Mouse (Mus musculus): ENCODE measurements at regions not wholly inside any gene's neighbourhood (a gene's known extent, or its start where the extent isn't known, plus 50 kb on each side); places are given as distances from the start of the nearest gene placed in this dataset.

- Histone ChIP-seq H3K36me3 (ENCODE audit: insufficient read depth, low read length) (no peaks in the 10 kb centered on the region), H3K9ac (ENCODE audit: low read depth, low read length) (no peak overlapping the region), H3K27me3 (ENCODE audit: insufficient read depth, low read length) (no peaks in the 10 kb centered on the region), H3K4me1 (replicated peaks; ENCODE audit: insufficient read depth, low read length) (no peaks in the 10 kb centered on the region), H3K4me2 (ENCODE audit: low read length) (no peak overlapping the region), H3K27ac (no peak overlapping the region), H3K4me3 (replicated peaks; ENCODE audit: low read depth, low read length) (no peak overlapping the region), H3K9me3 (replicated peaks; ENCODE audit: low read length) (no peaks in the 10 kb centered on the region)
- ATAC-seq (replicated peaks; ENCODE audit: low FRiP score, low read depth) (no peak), DNase-seq (ENCODE audit: low spot score) (no peak)
- 35% methylated on average over 4 of the region's 4 CpGs for WGBS
- no peak for TF ChIP-seq CTCF (IDR thresholded peaks at IDR 0.05; ENCODE audit: low read depth)
Measured at GRCm38 (mm10) chr7:72968193-72968592, 407.1 kb upstream of the Rgma start.

DNA sequence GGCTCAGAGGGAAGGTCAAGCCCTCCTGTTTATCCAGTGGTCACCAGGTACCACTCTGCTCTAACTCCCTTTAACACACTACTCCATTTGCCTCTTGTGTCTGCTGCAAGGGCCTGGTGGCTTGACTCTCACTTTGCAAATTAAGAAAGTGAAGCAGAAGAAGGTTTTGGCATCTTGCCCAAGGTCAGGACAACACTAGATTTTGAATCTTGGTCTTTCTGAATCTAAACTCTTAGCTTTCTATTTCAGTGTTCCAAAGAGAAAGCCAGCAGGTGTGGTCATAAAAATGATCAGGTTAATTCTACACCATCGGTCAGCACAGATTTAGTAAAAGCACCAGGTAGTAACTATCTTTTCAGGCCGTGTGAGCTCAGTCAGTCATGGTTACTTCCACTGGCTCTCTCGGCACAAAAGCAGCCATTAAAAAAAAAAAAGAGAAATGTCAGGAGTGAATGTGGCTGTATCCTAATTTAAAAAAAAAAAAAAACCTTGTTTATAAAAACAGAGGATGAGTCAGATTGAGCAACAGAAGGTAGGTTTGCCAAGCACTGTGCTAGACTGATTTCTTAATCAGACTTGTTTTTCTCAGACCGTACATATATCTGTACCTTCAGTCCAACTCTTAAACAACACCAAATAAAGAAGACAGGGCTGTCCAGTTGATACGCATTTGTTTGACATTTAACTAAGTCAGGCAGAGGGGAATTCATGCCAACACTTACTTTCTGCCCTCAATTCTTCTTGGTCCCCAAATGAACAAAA is 403.6 kb upstream of the Rgma start:
- ATAC-seq (replicated peaks; ENCODE audit: low FRiP score, low read depth): no peak
- H3K9me3 ChIP-seq (replicated peaks; ENCODE audit: low read length): no peaks in the 10 kb centered on the region
- no peak overlapping the region for H3K27ac ChIP-seq
- WGBS: 74% methylated on average over 5 of the region's 5 CpGs
- DNase-seq (ENCODE audit: low spot score): no peak
- H3K4me2 ChIP-seq (ENCODE audit: low read length): no peak overlapping the region
- TF ChIP-seq CTCF (IDR thresholded peaks at IDR 0.05; ENCODE audit: low read depth): no peak
- no peak overlapping the region for H3K4me3 ChIP-seq (replicated peaks; ENCODE audit: low read depth, low read length)
- no peaks in the 10 kb centered on the region for H3K36me3 ChIP-seq (ENCODE audit: insufficient read depth, low read length)
- no peak overlapping the region for H3K9ac ChIP-seq (ENCODE audit: low read depth, low read length)
- H3K27me3 ChIP-seq (ENCODE audit: insufficient read depth, low read length): no peaks in the 10 kb centered on the region
- H3K4me1 ChIP-seq (replicated peaks; ENCODE audit: insufficient read depth, low read length): no peaks in the 10 kb centered on the region

- no peak overlapping the region for H3K27ac ChIP-seq
- no peaks in the 10 kb centered on the region for H3K9me3 ChIP-seq (replicated peaks; ENCODE audit: low read length)
- TF ChIP-seq CTCF (IDR thresholded peaks at IDR 0.05; ENCODE audit: low read depth): no peak
- H3K4me3 ChIP-seq (replicated peaks; ENCODE audit: low read depth, low read length): no peak overlapping the region
- no peak overlapping the region for H3K9ac ChIP-seq (ENCODE audit: low read depth, low read length)
- no peaks in the 10 kb centered on the region for H3K36me3 ChIP-seq (ENCODE audit: insufficient read depth, low read length)
- no peak overlapping the region for H3K4me2 ChIP-seq (ENCODE audit: low read length)
- H3K27me3 ChIP-seq (ENCODE audit: insufficient read depth, low read length): no peaks in the 10 kb centered on the region
- WGBS: 62% methylated on average over 7 of the region's 7 CpGs
- ATAC-seq (replicated peaks; ENCODE audit: low FRiP score, low read depth) (no peak), DNase-seq (ENCODE audit: low spot score) (no peak)
- H3K4me1 ChIP-seq (replicated peaks; ENCODE audit: insufficient read depth, low read length): no peaks in the 10 kb centered on the region
Measured at GRCm38 (mm10) chr7:72972397-72972796, 402.9 kb upstream of the Rgma start.

DNA sequence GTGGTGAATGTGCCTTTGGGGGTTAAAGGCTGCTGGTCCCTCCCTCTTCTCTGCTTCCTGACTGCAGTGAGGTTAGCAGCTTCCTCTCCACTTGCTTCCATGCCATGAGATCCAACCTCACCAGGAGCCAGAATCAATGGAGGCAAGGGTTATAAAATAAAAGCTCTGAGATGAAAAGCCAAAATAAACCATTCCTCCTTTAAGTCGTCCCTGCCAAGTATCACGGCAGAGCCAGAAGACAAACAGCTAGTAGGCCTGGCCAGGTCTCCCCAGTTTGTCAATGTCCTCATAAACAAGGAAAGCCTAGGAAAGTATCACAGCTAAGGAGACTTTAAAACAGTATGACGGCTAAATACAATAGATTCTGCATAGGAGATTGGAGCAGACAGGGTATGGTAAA is 401.5 kb upstream of the Rgma start:
- TF ChIP-seq CTCF (IDR thresholded peaks at IDR 0.05; ENCODE audit: low read depth): no peak
- no peaks in the 10 kb centered on the region for H3K27me3 ChIP-seq (ENCODE audit: insufficient read depth, low read length)
- H3K9me3 ChIP-seq (replicated peaks; ENCODE audit: low read length): no peaks in the 10 kb centered on the region
- 54% methylated on average over 3 of the region's 3 CpGs for WGBS
- H3K4me3 ChIP-seq (replicated peaks; ENCODE audit: low read depth, low read length): no peak overlapping the region
- no peak overlapping the region for H3K4me2 ChIP-seq (ENCODE audit: low read length)
- DNase-seq (ENCODE audit: low spot score) (no peak), ATAC-seq (replicated peaks; ENCODE audit: low FRiP score, low read depth) (no peak)
- no peak overlapping the region for H3K9ac ChIP-seq (ENCODE audit: low read depth, low read length)
- H3K36me3 ChIP-seq (ENCODE audit: insufficient read depth, low read length): no peaks in the 10 kb centered on the region
- no peak overlapping the region for H3K27ac ChIP-seq
- H3K4me1 ChIP-seq (replicated peaks; ENCODE audit: insufficient read depth, low read length): no peaks in the 10 kb centered on the region

- H3K4me2 ChIP-seq (ENCODE audit: low read length): no peak overlapping the region
- H3K4me3 ChIP-seq (replicated peaks; ENCODE audit: low read depth, low read length): no peak overlapping the region
- WGBS: 84% methylated on average over 3 of the region's 3 CpGs
- H3K27ac ChIP-seq: no peak overlapping the region
- DNase-seq (ENCODE audit: low spot score) (no peak), ATAC-seq (replicated peaks; ENCODE audit: low FRiP score, low read depth) (no peak)
- no peaks in the 10 kb centered on the region for H3K27me3 ChIP-seq (ENCODE audit: insufficient read depth, low read length)
- no peak for TF ChIP-seq CTCF (IDR thresholded peaks at IDR 0.05; ENCODE audit: low read depth)
- H3K9ac ChIP-seq (ENCODE audit: low read depth, low read length): no peak overlapping the region
- H3K4me1 ChIP-seq (replicated peaks; ENCODE audit: insufficient read depth, low read length): no peaks in the 10 kb centered on the region
- H3K36me3 ChIP-seq (ENCODE audit: insufficient read depth, low read length): no peaks in the 10 kb centered on the region
- H3K9me3 ChIP-seq (replicated peaks; ENCODE audit: low read length): no peaks in the 10 kb centered on the region
Measured at GRCm38 (mm10) chr7:72974384-72974783, 400.9 kb upstream of the Rgma start.

DNA sequence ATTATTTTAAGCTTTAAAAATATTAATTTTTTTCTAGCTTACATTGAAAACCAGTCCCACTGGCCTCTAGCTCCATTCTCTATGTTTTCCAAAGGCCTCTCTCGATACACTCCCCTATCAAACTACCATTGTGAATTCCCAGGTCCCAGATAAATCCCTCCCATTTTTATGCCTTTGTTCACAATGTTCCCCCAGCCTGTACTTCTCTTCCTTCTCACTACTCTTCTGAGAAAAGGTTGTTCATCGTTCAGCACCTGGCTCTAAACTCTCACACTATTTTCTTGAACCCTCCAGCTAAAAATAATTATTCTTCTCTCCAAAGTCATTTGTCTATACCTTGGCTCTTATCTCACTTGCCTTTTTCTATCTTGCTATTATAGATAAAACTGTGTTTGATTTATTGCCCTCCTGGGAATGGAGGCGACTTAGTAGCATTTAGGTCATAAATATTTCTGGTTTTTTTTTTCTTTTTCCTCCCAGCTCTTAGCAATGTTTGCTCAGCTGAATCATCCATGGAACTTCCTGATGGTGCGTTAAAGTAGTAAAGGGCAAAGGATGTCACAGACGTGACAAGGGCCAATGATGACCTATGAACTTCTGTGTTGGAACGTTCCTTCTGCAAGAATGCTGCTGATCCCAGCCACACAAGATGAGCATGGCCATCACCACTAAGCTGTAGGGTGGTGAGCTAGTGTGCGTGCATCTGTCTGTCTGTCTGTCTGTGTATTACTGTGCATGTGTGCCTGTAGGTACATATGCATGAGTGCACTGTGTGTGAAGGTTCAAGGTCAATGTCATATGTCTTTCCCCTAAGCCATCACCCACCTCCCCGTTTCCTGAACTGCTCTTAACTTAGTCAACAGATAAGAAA is 384.5 kb upstream of the Rgma start:
- H3K9me3 ChIP-seq (replicated peaks; ENCODE audit: low read length): no peaks in the 10 kb centered on the region
- no peak overlapping the region for H3K9ac ChIP-seq (ENCODE audit: low read depth, low read length)
- DNase-seq (ENCODE audit: low spot score) (peak; percentile 26), ATAC-seq (replicated peaks; ENCODE audit: low FRiP score, low read depth) (no peak)
- WGBS: 30% methylated on average over 8 of the region's 8 CpGs
- no peaks in the 10 kb centered on the region for H3K4me1 ChIP-seq (replicated peaks; ENCODE audit: insufficient read depth, low read length)
- no peaks in the 10 kb centered on the region for H3K36me3 ChIP-seq (ENCODE audit: insufficient read depth, low read length)
- no peak overlapping the region for H3K4me2 ChIP-seq (ENCODE audit: low read length)
- H3K27me3 ChIP-seq (ENCODE audit: insufficient read depth, low read length): no peaks in the 10 kb centered on the region
- no peak for TF ChIP-seq CTCF (IDR thresholded peaks at IDR 0.05; ENCODE audit: low read depth)
- H3K4me3 ChIP-seq (replicated peaks; ENCODE audit: low read depth, low read length): no peak overlapping the region
- H3K27ac ChIP-seq: no peak overlapping the region
